Mouse (Mus musculus) liver, adult 2 months (tissue): ENCODE measurements around the gene Prdx6. TPM values are rescaled to one million over a fixed set of nuclear protein-coding genes. Genes with fewer than 3 reads are reported as not detected.
A peak's percentile ranks its signal among the peaks of the same experiment; 100 is the strongest.

Experiments
- DNase-seq: peaks from one replicate; pipeline ENCODE4 v3.0.0-alpha.2; 2011; ENCODE audit warnings: low read depth, low spot score; ENCODE audit errors: extremely low read depth
- H3K27ac ChIP-seq: fragments of 200-500 bp; replicated peaks from 2 replicates; pipeline ENCODE4 v1.5.1; 2012; ENCODE audit warnings: low read depth, mild to moderate bottlenecking, control low read depth, inconsistent platforms, low read length; ENCODE audit not compliant: insufficient read depth
- H3K27me3 ChIP-seq: fragments of 200-500 bp; 2 replicates; pipeline ENCODE4 v1.6.1; 2012; ENCODE audit warnings: mild to moderate bottlenecking, moderate library complexity, low read length, inconsistent platforms; ENCODE audit not compliant: control insufficient read depth, insufficient read depth
- H3K36me3 ChIP-seq: fragments of 200-500 bp; 2 replicates; pipeline ENCODE4 v1.6.1; 2012; ENCODE audit warnings: low read length, inconsistent platforms; ENCODE audit not compliant: control insufficient read depth, insufficient read depth
- H3K4me1 ChIP-seq: fragments of 200-500 bp; 2 replicates; pipeline ENCODE4 v1.6.1; 2011; ENCODE audit warnings: low read length; ENCODE audit not compliant: control insufficient read depth, insufficient read depth
- H3K4me3 ChIP-seq: fragments of 200-500 bp; 2 replicates; pipeline ENCODE4 v1.5.1; 2011; ENCODE audit warnings: low read depth, mild to moderate bottlenecking, control low read depth, low read length, moderate library complexity; ENCODE audit not compliant: insufficient read depth
- H3K79me2 ChIP-seq: fragments of 200-500 bp; 2 replicates; pipeline ENCODE4 v1.6.1; 2012; ENCODE audit warnings: inconsistent platforms, mild to moderate bottlenecking, low read length, moderate library complexity; ENCODE audit not compliant: control insufficient read depth, insufficient read depth
- H3K9ac ChIP-seq: fragments of 200-500 bp; 2 replicates; pipeline ENCODE4 v1.6.1; 2012; ENCODE audit warnings: low read depth, mild to moderate bottlenecking, control low read depth, inconsistent platforms, low read length
- CTCF ChIP-seq: fragments of 200-500 bp; IDR thresholded peaks from 2 replicates; pipeline ENCODE4 v1.5.1; 2011; ENCODE audit warnings: low read depth, low read length, control low read depth
- POLR2A ChIP-seq: fragments of 200-500 bp; IDR thresholded peaks from 2 replicates; pipeline ENCODE4 v1.6.1; 2011; ENCODE audit warnings: low read length, control low read depth; ENCODE audit not compliant: insufficient read depth; ENCODE audit errors: extremely low read depth
- WGBS: fragments of 180-500 bp; shearing (Covaris S2); methylation state at CpG from one replicate; pipeline ENCODE4 v1.1.7; 2018; 5-methylcytosine and 5-hydroxymethylcytosine counted together
- polyA plus RNA-seq: library from polyadenylated mRNA; depleted of rRNA; stranded (reverse); fragments of >200 nt; gene quantifications from 2 replicates; pipeline ENCODE4 v1.2.3, GENCODE M21; 2012
- total RNA-seq: library from RNA; depleted of rRNA; stranded (reverse); fragments of >200 nt; gene quantifications from 2 replicates; pipeline ENCODE4 v1.2.3, GENCODE M21; 2014

Prdx6 gene
- total and polyA plus RNA-seq, 2 experiments: 221 to 458 TPM

DNA sequence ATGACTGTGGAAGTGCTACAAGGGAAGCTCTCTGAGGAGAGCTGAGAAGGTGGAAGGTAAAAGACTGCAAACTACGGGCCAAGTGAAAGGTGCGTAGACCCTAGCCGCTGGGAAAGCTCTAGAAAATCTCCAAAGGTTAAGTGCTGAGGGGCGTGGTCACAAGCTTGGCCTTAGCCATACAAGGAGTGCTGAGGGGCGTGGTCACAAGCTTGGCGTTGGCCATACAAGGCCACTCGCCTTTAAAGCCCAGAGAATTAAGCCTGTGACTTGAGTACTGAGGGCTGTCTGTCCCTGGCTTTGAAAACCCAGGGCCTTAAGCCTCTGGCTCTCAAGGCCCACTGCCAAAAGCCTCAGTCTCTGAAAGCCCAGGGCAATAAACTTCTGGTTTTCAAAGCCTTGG is 5.9 kb upstream of the Prdx6 start:
- no peak for DNase-seq
- H3K9ac ChIP-seq: no peak overlapping the region
- no peak overlapping the region for H3K27ac ChIP-seq
- H3K27me3 ChIP-seq: no peaks in the 10 kb centered on the region
- WGBS: 91% methylated on average over 7 of the region's 7 CpGs
- H3K4me3 ChIP-seq: no peak overlapping the region
- no peaks in the 10 kb centered on the region for H3K36me3 ChIP-seq
- H3K4me1 ChIP-seq: peaks cover 26% of the 10 kb centered on the region
- no peak for TF ChIP-seq CTCF
- no peak for TF ChIP-seq POLR2A
- H3K79me2 ChIP-seq: no peaks in the 10 kb centered on the region

DNA sequence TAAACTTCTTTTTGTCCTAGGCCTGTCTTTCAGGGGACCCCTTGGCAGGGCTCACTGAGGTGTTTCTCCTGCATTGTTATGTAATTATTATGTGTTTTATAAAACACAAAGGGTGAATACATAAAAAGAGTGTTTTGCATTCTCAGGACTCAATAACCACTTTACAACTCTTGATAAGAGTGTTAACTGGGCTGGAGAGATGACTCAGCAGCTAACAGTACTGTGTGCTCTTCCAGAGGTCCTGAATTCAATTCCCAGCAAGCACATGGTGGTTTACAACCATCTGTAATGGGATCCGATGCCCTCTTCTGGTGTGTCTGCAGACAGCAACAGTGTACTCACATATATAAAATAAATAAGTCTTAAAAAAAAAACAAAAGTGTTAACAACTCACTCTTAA is 3.3 kb upstream of the Prdx6 start:
- DNase-seq: no peak
- no peak overlapping the region for H3K27ac ChIP-seq
- H3K4me1 ChIP-seq: peaks cover 15% of the 10 kb centered on the region
- WGBS: 97% methylated on average over 1 of the region's 1 CpGs
- H3K79me2 ChIP-seq: peaks cover 4% of the 10 kb centered on the region; the same call in 1 of the 2 replicates
- no peak overlapping the region for H3K4me3 ChIP-seq
- H3K27me3 ChIP-seq: no peaks in the 10 kb centered on the region
- H3K9ac ChIP-seq: no peak overlapping the region
- TF ChIP-seq POLR2A: no peak
- H3K36me3 ChIP-seq: no peaks in the 10 kb centered on the region

DNA sequence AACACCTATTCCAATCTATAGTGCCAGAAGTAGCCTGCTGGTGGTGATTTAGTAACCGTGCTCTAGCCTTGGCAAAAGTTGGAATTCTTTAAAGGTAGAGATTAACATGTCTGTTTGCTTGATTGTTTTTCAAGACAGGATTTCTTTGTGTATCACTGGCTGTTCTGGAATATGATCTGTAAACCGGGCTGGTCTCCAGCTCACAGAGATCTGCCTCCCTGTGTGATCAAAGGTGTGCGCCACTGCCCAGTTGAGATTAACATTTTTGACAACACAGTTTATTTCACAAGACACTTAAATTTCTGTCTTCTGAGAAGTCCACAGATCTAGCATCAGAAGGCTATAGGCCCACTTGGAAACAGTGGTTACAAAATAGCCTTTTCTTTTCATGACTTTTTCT is 1.9 kb upstream of the Prdx6 start:
- peak; percentile 90 for DNase-seq
- TF ChIP-seq CTCF: no peak
- no peak for TF ChIP-seq POLR2A
- Histone ChIP-seq H3K9ac (no peak overlapping the region), H3K79me2 (peaks cover 4% of the 10 kb centered on the region; the same call in 1 of the 2 replicates), H3K4me3 (no peak overlapping the region), H3K27me3 (no peaks in the 10 kb centered on the region), H3K36me3 (no peaks in the 10 kb centered on the region), H3K4me1 (peaks cover 14% of the 10 kb centered on the region), H3K27ac (no peak overlapping the region)
- WGBS: 16% methylated on average over 3 of the region's 3 CpGs

DNA sequence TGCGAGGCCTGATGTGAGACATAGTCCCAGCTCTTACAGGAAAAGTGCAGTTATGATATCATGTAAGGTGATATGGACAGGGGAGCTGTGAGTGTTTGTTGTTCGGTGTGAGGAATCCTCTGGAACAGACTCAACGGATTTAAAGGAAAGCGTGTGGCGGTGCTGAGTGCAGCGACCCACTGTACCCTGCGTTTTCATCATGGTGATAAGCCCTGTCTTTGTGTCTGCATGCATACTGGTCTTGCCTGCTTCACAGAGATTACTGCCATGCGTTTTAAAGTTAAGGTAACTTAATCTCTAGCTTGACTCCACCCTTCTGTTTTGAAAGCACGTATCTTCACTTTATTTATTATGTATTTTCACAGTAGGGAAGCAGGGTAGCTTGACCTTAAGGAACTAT is 1.3 kb upstream of the Prdx6 start:
- Histone ChIP-seq H3K4me1 (peaks cover 9% of the 10 kb centered on the region; the same call in 1 of the 2 replicates), H3K27me3 (no peaks in the 10 kb centered on the region), H3K79me2 (peaks cover 4% of the 10 kb centered on the region; the same call in 1 of the 2 replicates), H3K9ac (no peak overlapping the region), H3K27ac (no peak overlapping the region), H3K4me3 (no peak overlapping the region), H3K36me3 (no peaks in the 10 kb centered on the region)
- no peak for DNase-seq
- no peak for TF ChIP-seq POLR2A
- no peak for TF ChIP-seq CTCF
- 90% methylated on average over 9 of the region's 9 CpGs for WGBS

DNA sequence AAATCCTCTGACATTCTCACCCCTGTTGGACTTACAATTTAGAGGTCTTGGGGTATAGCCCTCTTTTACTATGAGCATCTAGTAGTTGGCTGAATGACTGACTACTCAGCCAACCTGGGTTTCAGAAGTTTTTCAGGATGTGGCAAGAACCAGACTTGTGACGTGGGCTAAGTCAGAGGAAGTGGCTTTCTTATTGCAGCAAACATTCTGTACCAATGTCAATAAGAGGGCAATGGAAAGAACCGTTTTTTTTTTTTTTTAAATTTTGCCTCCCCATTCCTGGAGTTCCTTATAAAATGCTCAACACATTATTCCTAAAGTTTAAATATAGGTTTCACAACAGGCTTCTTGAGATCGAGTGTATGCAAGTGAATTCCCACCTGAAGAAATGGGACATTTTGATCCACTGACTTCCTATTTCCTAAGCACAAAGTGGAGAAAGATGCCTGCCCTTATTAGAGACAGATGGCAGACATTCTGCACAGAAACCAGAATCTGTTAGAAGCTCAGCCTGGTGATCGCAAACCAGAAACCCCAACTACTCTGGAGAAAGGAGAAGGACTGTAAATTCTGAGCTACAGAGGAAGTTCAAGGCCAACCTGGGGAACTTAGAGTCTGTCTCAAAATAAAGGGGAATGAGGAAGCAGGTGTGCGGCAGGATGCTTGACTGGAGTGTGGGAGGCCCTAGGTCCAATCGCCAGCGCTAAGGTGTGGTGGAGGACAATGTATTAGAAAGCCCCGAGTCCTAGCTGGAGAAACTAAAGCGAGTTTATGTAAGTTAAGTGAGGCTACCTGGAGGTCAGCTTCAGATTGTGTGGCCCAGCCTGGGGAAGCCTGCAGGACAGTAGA is 622 bp upstream of the Prdx6 start:
- WGBS: 62% methylated on average over 9 of the region's 9 CpGs
- TF ChIP-seq CTCF: no peak
- no peak for TF ChIP-seq POLR2A
- peak; percentile 81 for DNase-seq
- Histone ChIP-seq H3K36me3 (peaks cover 3% of the 10 kb centered on the region), H3K4me1 (peaks cover 12% of the 10 kb centered on the region; the same call in 1 of the 2 replicates), H3K27me3 (no peaks in the 10 kb centered on the region), H3K4me3 (peak overlapping the region; percentile 38), H3K27ac (peak overlapping the region; percentile 62), H3K9ac (0 out of 2 replicates have a peak overlapping the region, but pooled peaks have one; percentile 24), H3K79me2 (peaks cover 4% of the 10 kb centered on the region; the same call in 1 of the 2 replicates)
